Mouse (Mus musculus) embryonic facial prominence, embryonic 14.5 days (tissue): ENCODE results near the gene Park7. TPM values are rescaled to one million over a fixed set of nuclear protein-coding genes. Genes with fewer than 3 reads are reported as not detected.

Experiments
- ATAC-seq: fragments of 200-750 bp; cut with Nextera tagmentation; 2 replicates; pipeline ENCODE4 v1.8.0; 2017; ENCODE audit warnings: low read depth, moderate number of reproducible peaks, moderate TSS enrichment
- DNase-seq: peaks from one replicate; pipeline ENCODE4 v3.0.0-alpha.2; 2015; ENCODE audit warnings: low spot score
- H3K27ac ChIP-seq: fragments of 300-500 bp; sonication (generic); replicated peaks from 2 replicates; pipeline ENCODE4 v1.5.1; 2014; ENCODE audit warnings: low read depth, mild to moderate bottlenecking, low read length, moderate library complexity
- H3K27me3 ChIP-seq: fragments of 300-500 bp; sonication (generic); replicated peaks from 2 replicates; pipeline ENCODE4 v1.6.1; 2014; ENCODE audit warnings: low read length; ENCODE audit not compliant: control insufficient read depth, insufficient read depth
- H3K36me3 ChIP-seq: fragments of 300-500 bp; sonication (generic); 2 replicates; pipeline ENCODE4 v1.6.1; 2014; ENCODE audit warnings: low read length, mixed read lengths; ENCODE audit not compliant: control insufficient read depth, insufficient read depth
- H3K4me1 ChIP-seq: fragments of 300-500 bp; sonication (generic); 2 replicates; pipeline ENCODE4 v1.6.1; 2014; ENCODE audit warnings: antibody characterized with exemption, low read length; ENCODE audit not compliant: control insufficient read depth, insufficient read depth
- H3K4me2 ChIP-seq: fragments of 300-500 bp; sonication (generic); 2 replicates; pipeline ENCODE4 v1.6.1; 2014; ENCODE audit warnings: low read depth, mild to moderate bottlenecking, low read length, moderate library complexity, mixed read lengths
- H3K4me3 ChIP-seq: fragments of 300-500 bp; sonication (generic); 2 replicates; pipeline ENCODE4 v1.5.1; 2014; ENCODE audit warnings: low read depth, mild to moderate bottlenecking, low read length
- H3K9ac ChIP-seq: fragments of 300-500 bp; sonication (generic); 2 replicates; pipeline ENCODE4 v1.6.1; 2014; ENCODE audit warnings: low read depth, mild to moderate bottlenecking, low read length, moderate library complexity, mixed read lengths
- H3K9me3 ChIP-seq: fragments of 300-500 bp; sonication (generic); 2 replicates; pipeline ENCODE4 v1.6.1; 2016; ENCODE audit warnings: low read length; ENCODE audit not compliant: control insufficient read depth
- WGBS: fragments of 180-500 bp; shearing (Covaris S2); extraction: QIAGEN DNeasy Blood & Tissue Kit; methylation state at CpG from one replicate; pipeline ENCODE4 v1.1.7; 2014; 5-methylcytosine and 5-hydroxymethylcytosine counted together
- polyA plus RNA-seq: library from polyadenylated mRNA; unstranded; fragments of >200 nt; fragmentation: Nextera tagmentation; extraction: Ambion mirVana; gene quantifications from 2 replicates; pipeline ENCODE4 v1.2.1, GENCODE M21; 2014

Park7 gene
- polyA plus RNA-seq, 1 experiment from 2014 or later: 387 TPM

- H3K27me3 ChIP-seq: no peaks in the 10 kb centered on the region
- peaks cover 40% of the 10 kb centered on the region for H3K36me3 ChIP-seq
- no peaks in the 10 kb centered on the region for H3K9me3 ChIP-seq
- H3K4me2 ChIP-seq: no peak overlapping the region
- no peak overlapping the region for H3K4me3 ChIP-seq
- no peaks in the 10 kb centered on the region for H3K4me1 ChIP-seq
- WGBS: 91% methylated on average over 8 of the region's 8 CpGs
- no peak overlapping the region for H3K27ac ChIP-seq
- DNase-seq (no peak), ATAC-seq (no peak)
- H3K9ac ChIP-seq: no peak overlapping the region
Measured at GRCm38 (mm10) chr4:150907099-150907498, 7.1 kb downstream of the Park7 start.

- peaks cover 76% of the 10 kb centered on the region for H3K36me3 ChIP-seq
- H3K4me1 ChIP-seq: no peaks in the 10 kb centered on the region
- H3K4me2 ChIP-seq: no peak overlapping the region
- 91% methylated on average over 14 of the region's 14 CpGs for WGBS
- no peak overlapping the region for H3K9ac ChIP-seq
- no peak overlapping the region for H3K27ac ChIP-seq
- no peak for ATAC-seq
- H3K9me3 ChIP-seq: no peaks in the 10 kb centered on the region
- no peak for DNase-seq
- no peaks in the 10 kb centered on the region for H3K27me3 ChIP-seq
- H3K4me3 ChIP-seq: no peak overlapping the region
Measured at GRCm38 (mm10) chr4:150903091-150903742, 11.0 kb downstream of the Park7 start.

- H3K36me3 ChIP-seq: peaks cover 84% of the 10 kb centered on the region
Measured at GRCm38 (mm10) chr4:150902062-150902461, 12.2 kb downstream of the Park7 start.

GRCm38 (mm10) chr4:150901651-150902050 is 12.6 kb downstream of the Park7 start:
- Histone ChIP-seq H3K4me1 (no peaks in the 10 kb centered on the region), H3K9ac (no peak overlapping the region), H3K27ac (no peak overlapping the region), H3K4me2 (no peak overlapping the region), H3K27me3 (no peaks in the 10 kb centered on the region), H3K9me3 (no peaks in the 10 kb centered on the region), H3K4me3 (no peak overlapping the region), H3K36me3 (peaks cover 88% of the 10 kb centered on the region)
- peak; percentile 58 for DNase-seq
- no peak for ATAC-seq
- 56% methylated on average over 9 of the region's 9 CpGs for WGBS

More at GRCm38 (mm10) chr4:150902062-150902461, 12.2 kb downstream of the Park7 start:
- no peak for ATAC-seq
- Histone ChIP-seq H3K9me3 (no peaks in the 10 kb centered on the region), H3K9ac (no peak overlapping the region), H3K4me1 (no peaks in the 10 kb centered on the region), H3K27me3 (no peaks in the 10 kb centered on the region), H3K4me3 (no peak overlapping the region), H3K27ac (no peak overlapping the region), H3K4me2 (no peak overlapping the region)
- no peak for DNase-seq
- WGBS: 89% methylated on average over 12 of the region's 12 CpGs

GRCm38 (mm10) chr4:150900486-150900885 is 13.8 kb downstream of the Park7 start:
- WGBS: 93% methylated on average over 13 of the region's 13 CpGs

GRCm38 (mm10) chr4:150898716-150899365 is 15.4 kb downstream of the Park7 start:
- Histone ChIP-seq H3K4me2 (no peak overlapping the region), H3K4me1 (no peaks in the 10 kb centered on the region), H3K4me3 (no peak overlapping the region), H3K27me3 (no peaks in the 10 kb centered on the region), H3K27ac (no peak overlapping the region), H3K36me3 (peaks cover 79% of the 10 kb centered on the region), H3K9me3 (no peaks in the 10 kb centered on the region), H3K9ac (no peak overlapping the region)
- WGBS: 55% methylated on average over 13 of the region's 13 CpGs
- ATAC-seq (peak; percentile 27; the same call in 1 of the 2 replicates), DNase-seq (peak; percentile 85)

More at GRCm38 (mm10) chr4:150900486-150900885, 13.8 kb downstream of the Park7 start:
- no peaks in the 10 kb centered on the region for H3K9me3 ChIP-seq
- peaks cover 91% of the 10 kb centered on the region for H3K36me3 ChIP-seq
- no peak for DNase-seq
- no peak overlapping the region for H3K9ac ChIP-seq
- no peak for ATAC-seq
- no peaks in the 10 kb centered on the region for H3K27me3 ChIP-seq
- no peak overlapping the region for H3K27ac ChIP-seq
- no peak overlapping the region for H3K4me2 ChIP-seq
- H3K4me3 ChIP-seq: no peak overlapping the region
- H3K4me1 ChIP-seq: no peaks in the 10 kb centered on the region

GRCm38 (mm10) chr4:150896896-150897624 is 17.2 kb downstream of the Park7 start:
- Histone ChIP-seq H3K27me3 (no peaks in the 10 kb centered on the region), H3K4me3 (no peak overlapping the region), H3K9ac (no peak overlapping the region), H3K36me3 (peaks cover 61% of the 10 kb centered on the region), H3K9me3 (no peaks in the 10 kb centered on the region), H3K4me2 (no peak overlapping the region), H3K27ac (no peak overlapping the region), H3K4me1 (no peaks in the 10 kb centered on the region)
- no peak for ATAC-seq
- 92% methylated on average over 25 of the region's 26 CpGs for WGBS
- no peak for DNase-seq

- no peaks in the 10 kb centered on the region for H3K27me3 ChIP-seq
- H3K4me1 ChIP-seq: 0 out of 2 replicates have a peak, but pooled peaks cover 3% of the 10 kb centered on the region
- H3K36me3 ChIP-seq: peaks cover 40% of the 10 kb centered on the region
- no peak overlapping the region for H3K27ac ChIP-seq
- DNase-seq (no peak), ATAC-seq (no peak)
- 54% methylated on average over 8 of the region's 8 CpGs for WGBS
- no peak overlapping the region for H3K4me3 ChIP-seq
- H3K4me2 ChIP-seq: no peak overlapping the region
- H3K9ac ChIP-seq: no peak overlapping the region; the same call in 1 of the 2 replicates
- no peaks in the 10 kb centered on the region for H3K9me3 ChIP-seq
Measured at GRCm38 (mm10) chr4:150894718-150895501, 19.3 kb downstream of the Park7 start.
